Mouse (Mus musculus) MEL (cell line): ENCODE results near the gene Wbp2.

ENCODE experiments used
- CTCF ChIP-seq, 3 experiments: IDR thresholded peaks in 2 of 3; conservative IDR thresholded peaks in 1 of 3; 2 replicates each; pipeline ENCODE4 v1.5.1; 2011 to 2012; ENCODE audit warnings: low read length in 3 of 3, low read depth in 2 of 3, mild to moderate bottlenecking in 2 of 3, improper control_type of control experiment in 1 of 3, inconsistent platforms in 1 of 3, mixed read lengths in 1 of 3, moderate library complexity in 1 of 3; ENCODE audit not compliant: control insufficient read depth in 1 of 3, insufficient read depth in 1 of 3, poor library complexity in 1 of 3, severe bottlenecking in 1 of 3
- EP300 ChIP-seq, 2 experiments: IDR thresholded peaks; 2 replicates each; pipeline ENCODE4 v1.6.1; 2011; ENCODE audit warnings: improper control_type of control experiment in 2 of 2, low read length in 2 of 2, low read depth in 1 of 2, mild to moderate bottlenecking in 1 of 2
- ETS1 ChIP-seq: IDR thresholded peaks from 2 replicates; pipeline ENCODE4 v1.6.1; 2012; ENCODE audit warnings: low read depth, mild to moderate bottlenecking, inconsistent platforms, low read length, improper control_type of control experiment, moderate library complexity
- MAX ChIP-seq: IDR thresholded peaks from 2 replicates; pipeline ENCODE4 v1.6.1; 2011; ENCODE audit warnings: low read length, improper control_type of control experiment
- POLR2A ChIP-seq, 2 experiments: IDR thresholded peaks; 2 replicates each; pipeline ENCODE4 v1.6.1; 2011 to 2012; ENCODE audit warnings: low read length in 2 of 2, mild to moderate bottlenecking in 2 of 2, control low read depth in 1 of 2, improper control_type of control experiment in 1 of 2, low read depth in 1 of 2, moderate library complexity in 1 of 2; ENCODE audit not compliant: control insufficient read depth in 1 of 2, insufficient read depth in 1 of 2, poor library complexity in 1 of 2
- POLR2AphosphoS5 ChIP-seq: IDR thresholded peaks from 2 replicates; pipeline ENCODE4 v1.6.1; 2012; ENCODE audit warnings: low read depth, borderline replicate concordance, mild to moderate bottlenecking, inconsistent platforms, low read length, moderate library complexity, mixed read lengths
- TBP ChIP-seq: IDR thresholded peaks from 2 replicates; pipeline ENCODE4 v1.8.0; 2011; ENCODE audit warnings: low read depth, low read length, improper control_type of control experiment
- USF1 ChIP-seq: IDR thresholded peaks from 2 replicates; pipeline ENCODE4 v1.6.1; 2014; ENCODE audit warnings: low read depth, mild to moderate bottlenecking, inconsistent platforms, low read length, improper control_type of control experiment, moderate library complexity
- ZMIZ1 ChIP-seq: IDR thresholded peaks from 2 replicates; pipeline ENCODE4 v1.6.1; 2012; ENCODE audit warnings: low read depth, mild to moderate bottlenecking, inconsistent platforms, low read length, improper control_type of control experiment, moderate library complexity
- ZNF384 ChIP-seq: IDR thresholded peaks from 2 replicates; pipeline ENCODE4 v1.6.1; 2012; ENCODE audit warnings: low read depth, mild to moderate bottlenecking, inconsistent platforms, low read length, improper control_type of control experiment

DNA sequence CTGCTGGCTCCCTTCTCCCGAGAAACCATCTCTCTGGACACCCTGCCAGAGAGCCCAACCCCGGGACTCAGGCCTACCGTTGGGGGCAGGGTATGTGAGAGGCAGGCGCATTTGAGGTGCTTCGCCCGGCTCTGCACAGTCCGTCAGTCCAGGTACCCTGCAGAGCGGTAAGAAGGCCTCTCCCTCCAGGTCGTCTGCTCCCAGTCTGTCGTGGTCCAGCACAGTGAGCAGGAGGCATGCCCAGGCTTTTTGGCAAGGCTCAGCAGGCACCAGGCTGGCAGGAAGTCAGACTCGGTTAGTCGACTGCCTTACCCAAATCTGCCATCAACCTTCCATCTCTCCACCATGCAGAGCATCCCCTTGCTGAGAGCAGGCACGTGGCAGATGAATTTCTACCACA is 23.2 kb downstream of the Wbp2 start:
- TF ChIP-seq POLR2A (IDR thresholded peaks at IDR 0.05; ENCODE audit: control insufficient read depth in 1 of 2, insufficient read depth in 1 of 2, low read depth in 1 of 2, low read length in 2 of 2, poor library complexity in 1 of 2) (no peak), MAX (no peak), ZMIZ1 (no peak), EP300 (IDR thresholded peaks at IDR 0.05; ENCODE audit: low read depth in 1 of 2, low read length in 2 of 2) (no peak), ZNF384 (no peak), POLR2AphosphoS5 (no peak), CTCF (IDR thresholded peaks at IDR 0.05 in 2 of 3, conservative IDR thresholded peaks at IDR 0.05 in 1 of 3; ENCODE audit: control insufficient read depth in 1 of 3, insufficient read depth in 1 of 3, low read depth in 2 of 3, low read length in 3 of 3, poor library complexity in 1 of 3, severe bottlenecking in 1 of 3) (no peak), TBP (no peak), ETS1 (no peak), USF1 (no peak)
